Mouse (Mus musculus) limb, embryonic 11.5 days (tissue): Measurements from ENCODE around the gene Opcml. TPM values are rescaled to one million over a fixed set of nuclear protein-coding genes. Genes with fewer than 3 reads are reported as not detected.

ENCODE experiments used
- ATAC-seq: fragments of 200-750 bp; cut with Nextera tagmentation; 2 replicates; pipeline ENCODE4 v1.8.0; 2017; ENCODE audit warnings: low read depth; ENCODE audit not compliant: insufficient number of reproducible peaks, low FRiP score, low TSS enrichment
- DNase-seq: peaks from one replicate; pipeline ENCODE4 v3.0.0-alpha.2; 2015; ENCODE audit warnings: low spot score
- H3K27ac ChIP-seq: fragments of 300-500 bp; sonication (generic); replicated peaks from 2 replicates; pipeline ENCODE4 v1.5.1; 2014; ENCODE audit warnings: low read depth, mild to moderate bottlenecking, low read length
- H3K27me3 ChIP-seq: fragments of 300-500 bp; sonication (generic); 2 replicates; pipeline ENCODE4 v1.6.1; 2014; ENCODE audit warnings: mild to moderate bottlenecking, low read length, mixed read lengths; ENCODE audit not compliant: control insufficient read depth, insufficient read depth
- H3K36me3 ChIP-seq: fragments of 300-500 bp; sonication (generic); 2 replicates; pipeline ENCODE4 v1.6.1; 2014; ENCODE audit warnings: mild to moderate bottlenecking, low read length, moderate library complexity, mixed read lengths; ENCODE audit not compliant: control insufficient read depth, insufficient read depth
- H3K4me1 ChIP-seq: fragments of 300-500 bp; sonication (generic); 2 replicates; pipeline ENCODE4 v1.6.1; 2014; ENCODE audit warnings: low read length, mixed read lengths; ENCODE audit not compliant: control insufficient read depth, insufficient read depth
- H3K4me2 ChIP-seq: fragments of 300-500 bp; sonication (generic); 2 replicates; pipeline ENCODE4 v1.6.1; 2014; ENCODE audit warnings: low read depth, mild to moderate bottlenecking, moderate library complexity; ENCODE audit not compliant: severe bottlenecking
- H3K4me3 ChIP-seq: fragments of 300-500 bp; sonication (generic); 2 replicates; pipeline ENCODE4 v1.5.1; 2014; ENCODE audit warnings: low read depth, low read length
- H3K9ac ChIP-seq: fragments of 300-500 bp; sonication (generic); 2 replicates; pipeline ENCODE4 v1.6.1; 2014; ENCODE audit warnings: mild to moderate bottlenecking, low read length
- H3K9me3 ChIP-seq: fragments of 300-500 bp; sonication (generic); 2 replicates; pipeline ENCODE4 v1.6.1; 2016; ENCODE audit warnings: low read length; ENCODE audit not compliant: control insufficient read depth
- WGBS: fragments of 180-500 bp; shearing (Covaris S2); extraction: QIAGEN DNeasy Blood & Tissue Kit; methylation state at CpG from one replicate; pipeline ENCODE4 v1.1.7; 2014; 5-methylcytosine and 5-hydroxymethylcytosine counted together
- polyA plus RNA-seq: library from polyadenylated mRNA; unstranded; fragments of >200 nt; fragmentation: Nextera tagmentation; extraction: Ambion mirVana; gene quantifications from 2 replicates; pipeline ENCODE4 v1.2.1, GENCODE M21; 2014

Opcml gene
- polyA plus RNA-seq, 1 experiment from 2014 or later = 0.20 TPM

GRCm38 (mm10) chr9:28262021-28262420 lies 471.4 kb downstream of the Opcml start:
- H3K4me3 ChIP-seq = no peak overlapping the region
- H3K4me2 ChIP-seq = no peak overlapping the region
- 44% methylated on average over 1 of the region's 1 CpGs for WGBS
- H3K4me1 ChIP-seq = no peaks in the 10 kb centered on the region
- no peak overlapping the region for H3K9ac ChIP-seq
- no peak for DNase-seq
- H3K27ac ChIP-seq = no peak overlapping the region
- no peaks in the 10 kb centered on the region; the same call in 1 of the 2 replicates for H3K9me3 ChIP-seq
- H3K27me3 ChIP-seq = no peaks in the 10 kb centered on the region
- no peak for ATAC-seq
- no peaks in the 10 kb centered on the region for H3K36me3 ChIP-seq

GRCm38 (mm10) chr9:28262896-28263295 lies 472.3 kb downstream of the Opcml start:
- H3K9me3 ChIP-seq = no peaks in the 10 kb centered on the region; the same call in 1 of the 2 replicates
- WGBS = 69% methylated on average over 2 of the region's 2 CpGs
- H3K9ac ChIP-seq = no peak overlapping the region
- H3K4me2 ChIP-seq = no peak overlapping the region
- H3K36me3 ChIP-seq = no peaks in the 10 kb centered on the region
- H3K4me3 ChIP-seq = no peak overlapping the region
- H3K27ac ChIP-seq = no peak overlapping the region
- no peaks in the 10 kb centered on the region for H3K27me3 ChIP-seq
- no peaks in the 10 kb centered on the region for H3K4me1 ChIP-seq
- ATAC-seq (no peak), DNase-seq (no peak)

GRCm38 (mm10) chr9:28264761-28265160 lies 474.2 kb downstream of the Opcml start:
- H3K9me3 ChIP-seq = no peaks in the 10 kb centered on the region; the same call in 1 of the 2 replicates
- no peaks in the 10 kb centered on the region for H3K27me3 ChIP-seq
- 53% methylated on average over 6 of the region's 6 CpGs for WGBS
- H3K4me3 ChIP-seq = no peak overlapping the region
- no peak overlapping the region for H3K4me2 ChIP-seq
- no peak for ATAC-seq
- DNase-seq = no peak
- no peaks in the 10 kb centered on the region for H3K36me3 ChIP-seq
- no peak overlapping the region for H3K9ac ChIP-seq
- no peak overlapping the region for H3K27ac ChIP-seq
- no peaks in the 10 kb centered on the region for H3K4me1 ChIP-seq

- ATAC-seq = no peak
- H3K36me3 ChIP-seq = no peaks in the 10 kb centered on the region
- 87% methylated on average over 2 of the region's 2 CpGs for WGBS
- H3K4me1 ChIP-seq = no peaks in the 10 kb centered on the region
- H3K9me3 ChIP-seq = no peaks in the 10 kb centered on the region
- H3K4me2 ChIP-seq = no peak overlapping the region
- H3K9ac ChIP-seq = no peak overlapping the region
- no peak overlapping the region for H3K27ac ChIP-seq
- no peak overlapping the region for H3K4me3 ChIP-seq
- H3K27me3 ChIP-seq = no peaks in the 10 kb centered on the region
- no peak for DNase-seq
Measured at GRCm38 (mm10) chr9:28273816-28274215, 483.2 kb downstream of the Opcml start.

- Histone ChIP-seq H3K4me2 (no peak overlapping the region), H3K27me3 (no peaks in the 10 kb centered on the region), H3K9ac (no peak overlapping the region), H3K4me1 (no peaks in the 10 kb centered on the region), H3K36me3 (no peaks in the 10 kb centered on the region), H3K27ac (no peak overlapping the region), H3K4me3 (no peak overlapping the region), H3K9me3 (no peaks in the 10 kb centered on the region)
- 94% methylated on average over 2 of the region's 2 CpGs for WGBS
- DNase-seq (no peak), ATAC-seq (no peak)
Measured at GRCm38 (mm10) chr9:28278555-28278954, 488.0 kb downstream of the Opcml start.

- 58% methylated on average over 3 of the region's 3 CpGs for WGBS
- Histone ChIP-seq H3K4me3 (no peak overlapping the region), H3K4me2 (no peak overlapping the region), H3K4me1 (no peaks in the 10 kb centered on the region), H3K36me3 (no peaks in the 10 kb centered on the region), H3K27ac (no peak overlapping the region), H3K9me3 (no peaks in the 10 kb centered on the region), H3K27me3 (no peaks in the 10 kb centered on the region), H3K9ac (no peak overlapping the region)
- DNase-seq (no peak), ATAC-seq (no peak)
Measured at GRCm38 (mm10) chr9:28281025-28281424, 490.4 kb downstream of the Opcml start.

GRCm38 (mm10) chr9:28281571-28281970 lies 491.0 kb downstream of the Opcml start:
- Histone ChIP-seq H3K4me2 (no peak overlapping the region), H3K4me3 (no peak overlapping the region), H3K9me3 (no peaks in the 10 kb centered on the region), H3K36me3 (no peaks in the 10 kb centered on the region), H3K27ac (no peak overlapping the region), H3K9ac (no peak overlapping the region), H3K27me3 (no peaks in the 10 kb centered on the region), H3K4me1 (no peaks in the 10 kb centered on the region)
- no peak for DNase-seq
- ATAC-seq = no peak
- WGBS = 77% methylated on average over 3 of the region's 3 CpGs

GRCm38 (mm10) chr9:28285016-28285415 lies 494.4 kb downstream of the Opcml start:
- ATAC-seq (no peak), DNase-seq (no peak)
- no peaks in the 10 kb centered on the region for H3K9me3 ChIP-seq
- WGBS = 82% methylated on average over 3 of the region's 3 CpGs
- H3K9ac ChIP-seq = no peak overlapping the region
- H3K4me1 ChIP-seq = no peaks in the 10 kb centered on the region
- no peak overlapping the region for H3K27ac ChIP-seq
- H3K36me3 ChIP-seq = no peaks in the 10 kb centered on the region
- H3K27me3 ChIP-seq = no peaks in the 10 kb centered on the region
- no peak overlapping the region for H3K4me3 ChIP-seq
- H3K4me2 ChIP-seq = no peak overlapping the region

GRCm38 (mm10) chr9:28286384-28286783 lies 495.8 kb downstream of the Opcml start:
- ATAC-seq (no peak), DNase-seq (no peak)
- 53% methylated on average over 7 of the region's 7 CpGs for WGBS

More at GRCm38 (mm10) chr9:28286384-28286783, 495.8 kb downstream of the Opcml start:
- no peak overlapping the region for H3K4me3 ChIP-seq
- H3K9ac ChIP-seq = no peak overlapping the region
- H3K9me3 ChIP-seq = no peaks in the 10 kb centered on the region
- no peaks in the 10 kb centered on the region for H3K4me1 ChIP-seq
- H3K27me3 ChIP-seq = no peaks in the 10 kb centered on the region
- no peaks in the 10 kb centered on the region for H3K36me3 ChIP-seq
- no peak overlapping the region for H3K27ac ChIP-seq
- H3K4me2 ChIP-seq = no peak overlapping the region
